Mouse (Mus musculus) spleen, adult 2 months (tissue): Measurements from ENCODE around the gene Abca7.
A peak's percentile ranks its signal among the peaks of the same experiment; 100 is the strongest.

Experiments used
- CTCF ChIP-seq: fragments of 200-500 bp; IDR thresholded peaks from 2 replicates; pipeline ENCODE4 v1.5.1; 2011; ENCODE audit warnings: mild to moderate bottlenecking, inconsistent platforms; ENCODE audit not compliant: insufficient read depth, insufficient read length, insufficient replicate concordance; ENCODE audit errors: extremely low read depth
- POLR2A ChIP-seq: fragments of 200-500 bp; IDR thresholded peaks from 2 replicates; pipeline ENCODE4 v1.6.1; 2011; ENCODE audit warnings: low read depth, low read length, inconsistent platforms

- TF ChIP-seq CTCF (peak; percentile 81; the same call in 1 of the 2 replicates), POLR2A (no peak)
Measured at GRCm38 (mm10) chr10:79953946-79954345, 42.3 kb upstream of the Abca7 start.
